Mouse (Mus musculus): ENCODE results near the gene Rbm47.

DNA sequence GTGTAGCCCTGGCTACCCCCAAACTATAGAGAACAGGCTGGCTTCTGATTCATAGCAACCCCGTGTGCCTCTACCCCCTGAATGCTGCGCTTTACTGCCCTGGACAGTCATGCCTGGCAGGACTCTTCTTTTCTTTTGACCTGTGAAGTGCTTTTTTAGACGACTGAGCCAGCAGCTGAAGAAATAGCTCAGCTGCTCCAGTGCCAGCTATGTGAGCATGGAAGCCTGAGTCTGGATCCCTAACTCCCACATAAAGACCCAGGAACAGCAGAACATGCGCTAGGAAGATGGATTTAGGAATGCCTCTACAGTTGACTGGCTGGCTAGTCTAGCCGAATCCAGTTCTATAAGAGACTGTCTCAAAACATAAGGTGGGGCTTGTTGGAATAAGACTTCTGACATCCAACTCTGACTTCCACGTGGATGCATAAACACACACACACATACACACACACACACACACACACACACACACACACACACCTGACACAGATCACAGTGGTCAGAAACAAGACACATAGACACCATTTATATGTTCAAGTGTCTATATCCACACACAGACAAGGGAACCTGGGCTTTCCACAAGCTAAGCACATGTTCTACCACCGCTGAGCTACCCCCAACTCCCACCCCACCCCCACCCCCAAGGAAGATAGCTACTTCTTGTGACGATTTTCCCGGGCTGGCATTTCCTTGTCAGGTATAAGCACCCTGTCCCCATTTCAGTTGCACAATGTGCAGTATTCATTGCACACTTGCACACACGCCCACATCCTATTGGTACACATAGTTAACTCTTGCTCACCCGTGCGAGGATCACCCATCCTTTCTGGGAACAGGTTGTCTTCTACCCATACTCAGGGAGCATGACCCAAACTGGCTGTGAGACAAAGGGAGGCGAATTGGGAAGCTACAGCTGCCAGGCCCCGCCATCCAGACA, 29.6 kb downstream of the Rbm47 start:
- TF ChIP-seq POLR2A (IDR thresholded peaks at IDR 0.05; ENCODE audit: insufficient read depth, low read depth, low read length): no peak
- no peak for TF ChIP-seq CTCF (IDR thresholded peaks at IDR 0.05)
- TF ChIP-seq EP300 (IDR thresholded peaks at IDR 0.05; ENCODE audit: insufficient read depth, low read depth, low read length): no peak

Measured in heart, adult 2 months (tissue).